Mouse (Mus musculus) spleen, postnatal 4 days (tissue): ENCODE data around the gene Cntf.

Experiments
- DNase-seq, 2 experiments: peaks; one replicate each; pipeline ENCODE4 v3.0.0; 2022; ENCODE audit warnings: low spot score in 2 of 2

Gene Cntf

DNA sequence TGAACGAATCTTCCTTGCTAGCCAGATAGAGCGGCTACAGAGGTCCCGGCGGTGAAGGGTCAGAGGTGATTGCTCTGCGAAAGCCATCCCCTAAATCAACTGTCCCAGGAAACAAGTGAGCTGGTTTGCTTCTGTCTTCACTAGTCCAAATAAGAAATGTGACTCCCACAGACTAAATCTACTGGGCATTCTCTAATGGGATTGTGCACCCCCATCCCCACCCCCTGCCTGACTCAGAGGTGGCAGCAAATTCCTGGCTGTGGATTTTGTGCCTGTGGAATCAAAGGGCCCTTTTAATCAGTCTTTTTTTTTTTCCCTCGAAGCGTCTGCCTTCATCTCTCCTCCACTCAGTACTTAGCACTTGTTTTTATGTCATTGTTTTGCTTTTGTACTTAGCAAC lies at the start of gene Cntf:
Cntf (minus strand) TSS at position 325 of the 400 bp plus-strand sequence.
- DNase-seq = no peak

GRCm38 (mm10) chr19:12813883-12814282 lies 48.5 kb upstream of the Cntf start:
- no peak for DNase-seq

DNA sequence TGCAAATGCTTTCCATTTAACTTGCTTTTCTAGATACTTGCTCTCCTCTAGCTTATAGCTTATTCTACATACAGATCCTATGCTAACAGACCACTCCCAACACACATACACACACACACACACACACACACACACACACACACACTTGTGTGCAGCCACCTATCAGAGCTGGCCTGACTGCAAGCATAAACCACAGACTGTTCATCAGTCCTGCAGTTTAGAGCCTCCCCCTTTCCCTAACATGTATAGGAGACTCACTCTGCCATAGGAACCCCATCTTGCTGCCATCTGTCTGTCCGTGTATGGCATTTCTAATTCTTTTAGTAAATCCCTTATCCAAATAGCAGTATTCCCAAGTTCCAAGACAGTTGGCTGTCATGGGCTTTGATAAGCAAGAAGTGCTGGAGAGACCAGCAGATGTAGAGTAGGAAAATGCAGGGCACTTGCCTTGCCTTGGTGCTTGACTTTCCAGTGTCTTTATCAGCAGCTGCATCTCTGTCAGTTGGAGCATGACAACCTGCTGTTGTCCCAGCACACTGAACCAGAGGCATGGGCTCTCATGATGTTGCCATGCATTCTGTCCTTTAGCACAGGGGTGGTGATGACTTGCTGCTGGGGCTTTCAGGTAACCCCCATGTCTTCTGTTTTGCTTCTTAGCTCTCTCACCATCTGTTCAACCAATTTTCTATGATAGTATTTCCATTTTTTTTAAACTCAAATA lies 47.4 kb upstream of the Cntf start:
- no peak for DNase-seq

DNA sequence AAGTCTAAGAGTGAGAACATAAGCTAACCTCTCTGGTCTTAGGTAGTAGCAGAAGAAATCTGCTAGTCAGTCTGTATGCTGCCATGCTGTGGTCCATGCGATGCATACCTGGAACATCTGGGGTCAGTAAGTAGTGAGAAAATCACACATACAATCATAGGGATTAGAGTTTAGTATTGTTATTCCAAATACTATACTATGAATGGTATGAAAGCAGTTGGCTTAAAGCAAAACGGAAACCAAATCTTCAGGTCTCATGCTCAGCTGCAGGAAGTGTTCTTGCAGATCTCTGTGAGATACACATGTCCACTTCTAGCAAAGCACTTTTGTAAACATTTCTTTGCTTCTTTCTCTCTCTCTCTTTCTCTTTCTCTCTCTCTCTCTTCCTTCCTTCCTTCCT lies 40.8 kb upstream of the Cntf start:
- no peak for DNase-seq

DNA sequence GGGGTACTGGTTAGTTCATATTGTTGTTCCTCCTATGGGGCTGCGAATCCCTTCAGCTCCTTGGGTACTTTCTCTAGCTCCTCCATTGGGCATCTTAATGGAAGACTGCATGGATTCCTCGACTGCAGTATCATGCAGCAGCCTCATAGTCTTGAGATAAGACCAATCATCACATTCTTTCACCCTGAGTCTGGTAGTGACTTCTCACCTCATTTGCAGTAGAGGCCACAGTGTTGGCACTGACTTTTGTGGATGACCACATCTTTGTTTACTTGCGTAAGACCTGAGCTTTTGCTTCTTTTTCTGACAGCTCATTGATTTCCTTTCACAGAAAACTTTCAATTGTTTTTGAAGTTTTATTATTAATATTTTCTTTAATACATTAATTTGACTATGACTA lies 40.3 kb upstream of the Cntf start:
- DNase-seq = no peak

DNA sequence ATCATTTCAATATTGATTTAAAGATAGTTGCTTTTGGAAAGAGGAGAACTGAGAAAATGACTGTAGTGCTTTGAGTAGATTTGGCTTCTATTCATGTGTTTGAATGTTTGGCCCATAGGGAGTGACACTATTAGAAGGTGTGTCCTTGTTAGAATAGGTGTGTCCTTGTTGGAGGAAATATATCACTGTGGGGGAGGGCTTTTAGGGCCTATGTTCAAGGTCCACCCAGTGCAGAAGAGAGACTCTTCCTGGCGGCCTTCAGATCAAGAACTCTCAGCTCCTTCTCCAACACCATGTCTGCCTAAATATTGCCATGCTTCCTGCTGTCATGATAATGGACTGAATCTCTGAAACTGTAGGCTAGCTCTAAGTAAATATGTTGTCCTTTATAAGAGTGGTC lies 38.8 kb upstream of the Cntf start:
- DNase-seq = no peak

DNA sequence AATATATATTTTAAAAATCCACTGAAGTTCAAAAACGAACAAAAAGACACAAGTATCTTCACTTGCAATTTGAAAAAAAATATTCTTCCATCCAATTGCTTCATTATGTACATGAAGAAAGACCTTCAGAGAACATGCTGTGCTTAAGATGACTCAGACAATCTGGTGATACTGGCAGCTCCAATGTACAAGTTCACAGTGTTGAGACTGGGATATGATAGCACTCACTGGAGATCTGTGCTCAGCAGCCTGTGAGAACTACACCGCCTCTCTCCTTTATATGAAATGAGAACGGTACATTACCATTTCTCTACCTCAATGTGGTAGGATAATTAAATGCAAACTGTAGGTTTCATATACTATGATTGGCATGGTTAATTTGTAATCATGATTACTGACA lies 37.4 kb upstream of the Cntf start:
- no peak for DNase-seq

DNA sequence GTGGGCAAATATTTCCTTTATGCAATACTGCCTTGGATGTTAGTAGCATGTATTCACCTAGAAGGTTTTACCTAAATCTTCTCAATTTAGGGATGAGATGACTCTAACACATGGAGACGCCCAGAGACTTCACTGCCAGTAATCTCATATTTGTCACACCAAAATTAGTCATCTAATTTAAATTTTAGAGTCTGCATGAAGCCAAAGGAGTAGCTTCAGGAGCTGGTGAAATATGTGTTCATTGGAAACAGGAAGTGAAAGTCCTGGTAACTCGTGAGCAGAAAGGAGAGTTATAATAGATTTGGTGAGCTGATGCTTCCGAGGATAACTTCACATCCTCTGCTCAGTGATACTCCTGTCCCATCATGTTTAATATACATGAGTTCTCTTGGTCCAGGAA lies 35.6 kb upstream of the Cntf start:
- DNase-seq = no peak

DNA sequence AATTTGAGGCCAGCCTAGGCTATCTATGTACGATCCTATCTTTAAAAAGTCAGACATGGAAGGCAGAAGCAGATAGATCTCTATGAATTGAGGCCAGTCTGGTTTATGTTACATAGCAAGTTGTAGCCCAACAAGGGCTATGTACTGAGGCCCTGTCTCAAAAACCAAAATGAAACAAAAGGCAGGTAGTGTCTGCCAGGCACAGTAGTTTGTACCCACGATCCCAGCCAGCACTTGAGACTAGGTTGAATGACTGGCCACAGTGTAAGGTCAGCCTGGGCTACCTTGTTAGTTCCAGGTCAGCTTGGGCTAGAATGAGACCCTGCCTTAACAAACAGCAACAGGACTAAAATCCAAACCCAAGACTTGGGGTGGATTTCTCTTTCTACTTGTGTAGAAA lies 35.2 kb upstream of the Cntf start:
- no peak for DNase-seq

- DNase-seq = no peak
Observed at GRCm38 (mm10) chr19:12799081-12799480, 33.6 kb upstream of the Cntf start.

DNA sequence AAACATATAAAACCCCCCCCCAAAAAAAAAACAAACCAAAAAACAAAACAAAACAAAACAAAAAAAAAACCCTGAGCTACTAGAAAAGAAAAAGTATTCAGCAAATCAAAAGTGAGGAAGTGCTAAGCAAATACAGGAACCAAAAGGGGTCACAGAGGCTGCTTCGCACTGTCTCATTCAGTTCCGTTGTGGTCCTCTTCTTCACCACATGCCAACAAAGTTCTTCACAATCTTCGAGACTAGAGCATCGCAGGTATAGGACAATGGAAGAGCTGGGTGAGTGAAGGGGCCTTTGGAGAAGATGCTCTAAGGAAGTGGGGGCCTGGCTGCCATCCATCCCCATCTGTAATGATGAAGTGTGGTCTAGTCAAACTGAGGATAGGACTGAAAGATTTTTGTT lies 33.0 kb upstream of the Cntf start:
- DNase-seq = peak in 1 of 2 experiments; percentile 23

- DNase-seq = no peak
Observed at GRCm38 (mm10) chr19:12797071-12797470, 31.6 kb upstream of the Cntf start.

- peak; percentile 72 to 84 for DNase-seq
Observed at GRCm38 (mm10) chr19:12796328-12796931, 31.0 kb upstream of the Cntf start.

- DNase-seq = peak; percentile 94 to 96
Observed at GRCm38 (mm10) chr19:12795511-12796327, 30.3 kb upstream of the Cntf start, which contains the start of the genes Zfp91 and Lpxn. TSS of gene Zfp91 (minus strand) at chr19:12796126. TSS of gene Lpxn (plus strand) at chr19:12796193.

DNA sequence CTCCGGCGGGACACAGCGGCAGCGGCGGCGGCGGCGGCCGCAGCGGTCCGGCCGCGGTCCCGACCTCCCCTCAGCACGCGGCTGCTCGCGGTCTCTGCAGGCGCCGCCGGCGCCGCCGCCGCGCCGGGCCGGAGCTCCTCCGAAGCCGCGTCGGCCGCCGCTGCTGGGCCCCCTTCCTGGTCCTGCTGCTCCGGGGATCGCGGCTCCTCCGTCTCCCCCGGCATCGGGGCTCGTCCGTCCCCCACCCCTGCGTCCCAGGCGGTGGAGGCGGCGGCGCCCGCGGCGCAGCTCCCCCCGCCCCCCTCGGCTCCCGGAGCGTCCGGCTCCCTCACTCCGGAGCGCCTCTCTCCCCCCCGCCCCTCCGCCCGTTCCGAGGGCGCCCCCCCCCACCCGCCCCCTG lies 29.7 kb upstream of the Cntf start:
- DNase-seq = no peak

DNA sequence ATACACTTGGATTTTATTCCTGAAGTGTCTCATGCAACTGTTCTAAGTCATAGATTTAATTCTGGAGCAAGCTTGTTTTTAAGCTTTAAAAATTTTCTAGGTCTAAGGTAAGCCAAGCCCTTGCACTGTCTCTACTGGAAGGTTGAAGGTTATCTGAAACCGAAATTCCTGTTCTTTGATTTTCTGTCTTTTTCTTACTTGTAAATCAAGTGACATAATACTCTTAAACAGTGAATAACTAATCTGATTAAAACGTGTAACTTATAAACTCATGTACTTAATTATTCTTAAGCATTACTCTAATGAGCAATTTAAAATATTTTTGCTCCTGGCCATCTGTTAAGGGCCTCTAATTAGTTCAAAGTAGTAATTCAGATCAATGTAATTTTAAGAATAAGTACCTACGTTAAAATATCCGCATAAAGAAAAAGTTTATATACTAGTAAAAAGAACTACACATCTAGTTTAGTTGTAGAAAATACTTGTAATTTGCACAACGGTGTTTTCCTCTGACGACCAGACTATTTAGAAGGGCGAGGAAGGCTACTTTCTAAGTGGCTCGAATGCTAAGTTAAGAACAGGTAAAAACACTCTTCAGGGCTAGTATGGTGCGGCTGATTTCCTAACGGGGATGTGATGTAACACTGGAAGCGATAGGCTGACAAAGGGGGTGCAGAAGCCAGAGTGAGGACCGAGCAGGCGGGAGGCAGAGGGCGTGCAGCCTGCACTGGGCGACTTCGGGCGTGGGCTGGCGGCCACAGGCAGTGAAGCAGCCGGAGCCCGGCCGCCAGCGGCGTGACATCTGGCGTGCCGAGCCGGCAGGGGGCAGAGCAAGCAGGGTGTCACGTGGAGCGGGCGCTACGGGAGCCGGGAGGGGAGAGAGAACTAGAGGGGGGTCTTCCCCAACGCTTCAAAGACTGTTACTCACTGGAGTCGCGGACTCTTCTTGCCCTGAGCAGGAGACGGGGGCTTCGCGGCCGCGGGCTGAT lies 28.9 kb upstream of the Cntf start:
- DNase-seq = peak; percentile 93 to 97

DNA sequence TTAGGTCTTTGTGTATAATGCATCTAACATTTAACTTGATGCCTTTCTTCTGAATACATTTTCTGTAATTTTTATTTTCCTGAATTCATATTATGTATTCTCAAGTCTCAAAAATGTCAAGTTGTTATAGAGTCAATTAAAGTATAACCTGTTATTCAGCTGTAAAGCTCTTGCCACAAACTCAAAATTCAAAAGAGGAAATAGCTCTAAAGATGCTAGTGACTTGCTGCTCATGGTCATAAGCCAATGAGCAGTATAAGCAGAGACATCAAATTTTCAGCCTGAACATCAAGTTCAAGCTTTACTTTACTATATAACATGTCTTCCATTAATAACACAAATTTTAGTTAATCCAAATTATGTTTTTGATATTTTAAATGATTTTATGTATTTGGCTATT lies 26.9 kb upstream of the Cntf start:
- DNase-seq = no peak

- DNase-seq = no peak
Observed at GRCm38 (mm10) chr19:12787721-12788120, 22.3 kb upstream of the Cntf start.

DNA sequence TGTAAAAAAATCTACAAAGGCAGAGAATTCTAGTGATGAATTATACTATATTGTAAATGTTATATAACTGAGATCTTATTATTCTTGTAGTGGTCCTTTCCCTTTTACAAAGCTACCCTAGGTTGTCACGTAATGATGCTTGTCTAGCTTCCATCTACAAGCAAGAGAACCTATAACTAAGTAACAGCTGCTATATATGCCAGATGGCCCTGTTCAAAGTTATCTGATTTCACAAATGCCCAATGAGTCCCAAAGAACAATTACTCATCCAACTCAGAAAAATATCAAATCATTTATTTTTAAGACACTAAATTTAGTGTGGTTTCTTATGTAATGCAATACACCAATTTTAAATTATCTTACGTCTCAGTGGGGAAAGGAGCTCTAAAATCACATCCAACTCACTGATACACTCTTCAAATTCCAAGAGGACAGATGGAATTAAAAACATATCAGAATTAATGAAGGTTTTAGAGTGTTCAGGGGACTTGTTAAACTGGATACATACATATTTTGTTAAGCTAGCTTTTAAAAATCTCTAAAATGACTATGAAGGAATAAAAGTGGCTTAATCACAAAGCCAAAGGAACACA lies 21.5 kb upstream of the Cntf start:
- DNase-seq = no peak

- no peak for DNase-seq
Observed at GRCm38 (mm10) chr19:12780437-12780836, 15.0 kb upstream of the Cntf start.

DNA sequence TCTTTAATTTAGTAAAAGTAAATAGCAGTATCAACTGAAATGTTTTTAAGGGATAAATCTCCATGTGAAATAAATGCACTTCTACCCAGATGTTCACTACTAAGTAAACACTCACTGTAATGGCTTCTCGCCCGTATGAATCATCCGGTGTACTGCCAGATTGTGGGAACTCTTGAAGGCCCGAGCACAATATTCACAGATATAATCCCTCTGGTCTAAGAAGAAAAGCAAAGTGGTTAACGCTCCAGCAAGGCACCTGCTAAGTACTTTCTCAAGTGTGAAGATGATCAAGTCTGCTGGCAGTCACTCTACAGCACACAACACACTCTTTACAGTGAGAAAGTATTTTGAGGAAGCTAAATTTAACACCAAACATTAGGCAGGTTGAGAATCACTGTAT lies 5.5 kb upstream of the Cntf start:
- no peak for DNase-seq
